Mouse (Mus musculus) retina, postnatal 1 day (tissue): ENCODE results near the gene Atp6v0b.

Source experiments
- DNase-seq: peaks from one replicate; pipeline ENCODE4 v3.0.0-alpha.2; 2012

Gene Atp6v0b

GRCm38 (mm10) chr4:117906196-117906595 is 19.1 kb upstream of the Atp6v0b start:
- DNase-seq = no peak

GRCm38 (mm10) chr4:117904761-117905160 is 17.6 kb upstream of the Atp6v0b start:
- no peak for DNase-seq

DNA sequence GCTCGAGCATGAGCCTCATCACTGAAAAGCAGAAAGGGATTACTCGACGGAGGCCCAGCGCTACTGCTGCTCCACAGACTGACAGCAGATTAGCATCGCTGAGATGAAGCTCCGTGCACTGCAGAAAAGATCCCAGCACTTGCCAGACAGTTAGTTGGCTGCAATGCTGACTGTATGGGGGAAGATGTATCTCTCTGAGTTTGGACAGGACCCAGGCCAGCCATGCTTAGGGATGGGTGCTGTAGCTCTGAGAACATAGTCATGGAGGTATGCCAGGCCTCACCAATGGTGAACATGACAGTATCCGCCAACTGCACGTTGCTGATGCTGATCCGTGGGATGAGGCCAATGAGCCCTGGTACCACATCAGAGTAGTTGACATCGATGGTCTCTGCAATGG is 17.0 kb upstream of the Atp6v0b start:
- DNase-seq = no peak

DNA sequence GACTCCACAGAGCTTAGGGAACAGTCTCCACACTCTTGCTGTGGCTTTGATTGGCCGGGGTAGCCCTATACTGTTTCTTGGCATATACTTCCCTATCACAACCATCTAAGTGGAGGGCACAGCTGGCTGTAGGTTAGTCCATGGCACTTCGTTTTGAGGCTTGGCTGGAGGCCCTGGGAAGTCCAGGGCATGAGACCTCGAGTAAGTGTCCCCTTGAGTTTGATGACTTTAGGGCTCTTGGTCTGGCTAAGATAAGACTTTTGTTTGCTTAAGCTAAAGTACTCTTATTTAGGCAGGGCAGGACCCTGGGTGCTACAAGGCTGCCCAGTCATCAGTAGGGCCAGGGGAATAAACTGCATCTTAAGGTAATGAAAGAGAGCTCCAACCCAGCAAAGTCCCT is 11.0 kb upstream of the Atp6v0b start:
- DNase-seq = no peak

DNA sequence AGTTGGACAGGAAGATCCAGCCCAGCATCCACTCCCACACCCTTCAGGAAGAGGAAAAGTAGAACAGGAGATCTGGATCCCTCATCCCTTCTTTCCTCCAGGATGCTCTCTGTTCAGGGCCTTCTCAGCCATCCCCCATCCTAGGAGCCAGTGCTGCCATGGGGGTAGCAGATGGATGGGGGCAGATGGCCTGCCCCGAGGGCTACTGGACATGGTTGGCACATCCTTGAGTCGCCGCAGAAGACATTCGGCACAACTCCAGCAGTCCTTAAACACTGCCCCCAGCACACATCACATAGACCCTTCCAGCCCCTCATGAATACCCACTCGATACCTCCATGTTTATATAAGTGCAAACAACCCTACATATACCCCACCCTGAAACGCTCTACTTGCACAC is 8.9 kb upstream of the Atp6v0b start:
- DNase-seq = no peak

DNA sequence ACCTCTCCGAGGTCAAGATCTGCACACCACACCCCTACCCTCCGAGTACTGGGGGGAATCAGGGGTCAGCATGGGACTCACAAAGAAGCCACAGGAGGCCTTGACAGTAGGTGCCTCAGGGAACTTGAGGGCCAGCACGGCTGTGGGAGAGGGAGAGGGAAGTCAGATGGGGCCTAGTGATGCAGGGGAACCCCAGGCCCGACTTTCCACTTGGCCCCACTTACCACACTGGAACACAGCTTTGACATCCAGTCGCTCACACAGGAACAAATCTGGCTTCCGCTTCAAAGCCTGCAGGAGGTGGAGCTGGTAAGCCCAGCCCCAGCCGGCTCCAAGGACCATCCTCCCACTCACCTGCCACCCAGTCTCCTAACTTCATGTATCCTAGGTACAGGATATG is 8.2 kb upstream of the Atp6v0b start:
- no peak for DNase-seq

DNA sequence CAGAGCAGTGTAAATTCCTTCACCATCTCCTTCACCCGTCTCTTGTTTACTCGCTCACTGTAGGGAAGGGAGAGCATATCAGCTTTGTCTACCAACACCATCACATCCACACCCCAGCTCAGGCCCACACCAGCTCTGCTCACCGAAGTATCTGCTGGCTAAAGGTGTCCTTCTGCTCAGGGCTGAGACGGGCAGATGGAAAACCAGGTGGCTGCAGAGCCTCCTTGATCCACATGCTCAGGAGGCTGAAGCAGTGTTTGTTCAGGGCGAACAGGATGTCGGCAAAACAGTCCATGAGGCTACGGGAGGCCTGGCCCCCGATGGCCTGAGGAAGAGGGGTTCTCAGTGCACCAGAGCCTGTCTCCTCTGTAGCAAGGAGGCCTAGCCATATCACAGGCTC is 7.5 kb upstream of the Atp6v0b start:
- DNase-seq = no peak

DNA sequence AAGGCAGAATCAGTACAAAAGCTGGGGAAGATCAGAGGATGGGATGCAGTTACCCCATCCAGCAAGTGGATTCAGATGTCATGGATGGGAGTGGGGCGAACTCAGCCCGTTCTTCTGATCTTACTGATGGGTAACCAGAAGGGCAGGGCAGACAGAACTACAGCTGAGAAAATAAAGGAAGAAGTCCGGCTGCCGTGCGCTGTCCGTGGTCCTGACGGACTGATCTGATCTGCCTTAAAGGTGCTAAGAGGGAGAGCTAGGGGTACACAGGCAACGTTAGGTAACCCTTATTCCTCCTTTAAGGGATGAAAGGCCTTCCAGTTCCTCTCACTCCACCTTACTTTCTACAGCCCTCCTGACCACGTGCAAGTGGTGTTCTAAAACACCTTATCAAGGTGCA is 6.2 kb upstream of the Atp6v0b start:
- peak; percentile 32 for DNase-seq

- peak; percentile 96 for DNase-seq
These were observed 4.6 kb upstream of the Atp6v0b start, which contains the start of gene Dph2 for GRCm38 (mm10) chr4:117891738-117892161. TSS of gene Dph2 (minus strand) at chr4:117892032.

- no peak for DNase-seq
These were observed 3.6 kb upstream of the Atp6v0b start for GRCm38 (mm10) chr4:117890750-117891149.

GRCm38 (mm10) chr4:117890031-117890430 is 2.9 kb upstream of the Atp6v0b start:
- DNase-seq = no peak

DNA sequence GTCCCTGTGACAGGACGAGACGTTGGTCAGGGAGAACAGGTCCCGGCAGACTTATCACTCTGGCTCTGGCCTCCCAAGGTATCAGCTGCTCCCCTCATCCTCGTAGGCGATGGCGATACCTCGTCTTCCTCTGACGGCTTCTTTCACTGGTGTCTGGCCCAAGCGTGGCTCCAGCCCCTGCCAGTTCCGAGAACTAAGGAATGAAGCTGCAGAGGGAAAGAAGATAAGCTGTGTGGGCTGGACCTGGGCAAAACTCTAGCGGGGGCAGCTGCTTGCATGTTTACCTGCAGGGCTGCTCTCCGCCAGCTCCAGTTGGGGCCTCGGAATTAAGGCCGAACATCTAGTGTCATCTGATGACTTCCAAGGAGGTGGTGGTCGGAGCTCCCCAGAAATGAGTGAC is 2.3 kb upstream of the Atp6v0b start:
- DNase-seq = no peak

DNA sequence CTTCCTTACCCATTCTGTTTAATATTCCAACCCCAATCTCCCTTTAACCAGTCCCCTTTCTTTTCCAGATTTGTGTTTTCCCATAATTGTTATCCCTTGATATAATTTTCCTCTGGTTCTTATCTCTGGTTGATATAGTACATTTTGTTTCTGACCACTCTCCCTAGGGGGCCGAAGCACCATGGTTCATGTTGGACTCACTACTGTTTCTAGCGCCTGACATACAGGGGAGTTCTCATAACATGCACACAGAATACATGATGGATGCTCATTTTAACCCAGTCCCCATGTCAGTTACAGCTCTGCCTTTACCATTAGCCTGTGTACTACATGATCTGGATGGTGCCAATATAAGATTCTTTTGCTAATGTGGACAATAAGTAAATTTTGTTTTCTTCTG is 787 bp upstream of the Atp6v0b start:
- DNase-seq = no peak

DNA sequence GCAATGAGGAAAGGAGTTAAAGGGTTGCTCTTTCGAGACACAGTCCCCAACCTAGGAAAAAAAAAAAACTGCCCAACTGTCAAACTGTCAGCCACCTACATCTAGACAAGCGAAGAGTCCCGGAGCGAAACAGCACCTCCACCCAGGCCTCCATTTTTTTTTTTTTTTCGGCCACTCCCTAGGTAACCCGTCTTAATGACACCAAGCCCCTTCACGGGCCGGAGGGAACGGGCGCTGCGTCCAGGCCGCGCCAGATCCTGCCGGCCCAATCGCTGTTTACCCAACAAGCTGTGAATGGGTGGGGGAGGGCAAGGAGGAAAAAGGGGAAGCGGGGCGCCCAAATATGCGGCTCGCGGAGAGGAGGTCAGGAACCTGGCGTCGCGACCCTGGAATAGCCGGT is 489 bp downstream of the Atp6v0b start:
- DNase-seq = no peak

GRCm38 (mm10) chr4:117885994-117886393 is 1.1 kb downstream of the Atp6v0b start:
- no peak for DNase-seq

DNA sequence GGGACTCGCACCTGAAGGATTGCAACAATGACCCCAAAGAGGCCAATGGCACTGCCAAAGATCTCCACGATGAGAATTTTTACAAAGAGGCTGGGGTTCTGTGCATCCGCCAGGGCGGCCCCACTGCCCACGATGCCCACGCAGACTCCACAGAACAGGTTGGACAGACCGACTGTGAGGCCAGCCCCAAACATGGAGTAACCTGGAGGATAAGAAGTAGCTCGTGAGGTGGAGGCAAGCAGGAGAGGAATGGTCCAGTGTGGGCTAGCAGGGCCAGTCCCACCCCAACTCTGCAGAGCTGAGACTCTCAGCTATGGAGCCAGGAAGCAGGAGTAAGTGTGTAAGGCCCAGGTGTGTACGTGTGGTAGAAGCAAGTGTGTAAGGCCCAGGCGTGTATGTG is 2.0 kb downstream of the Atp6v0b start:
- DNase-seq = no peak

DNA sequence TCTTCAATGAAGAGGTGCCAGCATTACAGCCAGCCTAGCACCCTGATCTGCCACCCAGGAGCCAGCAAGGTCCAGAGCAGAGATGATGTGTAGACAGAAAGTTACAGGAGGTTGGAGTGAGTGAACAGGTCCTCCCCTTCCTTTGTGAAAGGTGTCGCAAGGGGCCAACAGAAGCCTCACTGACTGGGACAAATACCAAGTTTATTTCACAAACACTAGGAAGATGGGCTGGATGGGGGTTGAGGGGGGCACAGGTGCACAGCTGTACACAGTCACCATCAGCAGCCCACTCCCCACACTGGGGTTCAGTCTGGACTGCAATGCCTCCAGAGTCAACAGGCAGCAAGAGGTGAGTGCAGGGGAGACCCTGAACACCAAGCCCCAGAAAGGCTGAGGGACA is 3.0 kb downstream of the Atp6v0b start:
- DNase-seq = no peak

DNA sequence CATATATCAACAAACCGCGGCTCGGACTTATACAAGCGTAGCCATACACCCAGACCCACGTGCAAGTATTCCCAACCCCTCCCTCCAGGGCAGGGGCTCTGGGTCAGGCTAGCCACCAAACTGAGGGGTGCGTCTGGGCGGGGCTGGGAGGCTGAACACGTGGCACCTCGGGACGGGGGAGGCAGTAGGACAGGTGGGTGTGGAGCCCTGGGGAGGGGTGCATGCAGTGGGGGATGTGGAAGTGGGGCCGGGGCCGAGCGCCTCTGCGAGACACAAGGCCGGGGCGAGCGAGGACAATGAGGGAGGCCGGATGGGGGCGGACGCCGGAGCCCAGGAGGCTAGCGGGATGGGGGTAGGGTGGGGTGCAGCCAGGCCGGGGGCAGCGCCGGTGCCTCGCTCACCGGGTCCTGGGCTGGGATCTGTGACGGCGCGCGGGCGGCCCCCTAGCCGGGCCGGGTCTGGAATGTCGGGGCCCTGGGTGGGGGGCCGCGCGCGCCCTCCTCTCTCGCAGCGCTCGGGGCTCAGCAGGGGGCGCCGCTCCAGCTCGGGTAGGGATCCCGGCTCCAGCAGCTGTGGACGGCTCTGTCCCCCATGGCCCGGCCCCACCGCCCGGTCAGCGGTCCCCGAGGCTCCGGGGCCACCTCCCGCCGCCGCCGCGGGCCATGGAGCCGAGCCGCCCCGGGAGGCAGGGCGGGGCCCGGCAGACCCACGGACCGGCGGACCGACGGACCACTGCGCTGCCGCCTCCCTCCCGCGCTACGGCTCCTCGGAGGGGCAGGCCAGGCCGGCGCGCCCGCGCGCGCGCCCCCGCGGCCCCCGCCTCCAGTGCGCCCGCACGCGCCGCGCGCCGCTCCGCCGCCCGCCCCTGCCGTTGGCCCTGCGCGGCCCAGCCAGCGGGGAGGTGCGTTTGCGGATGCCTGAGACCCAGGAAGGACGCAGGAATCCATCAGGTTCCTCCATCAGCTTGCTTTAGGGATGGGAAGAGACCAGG is 4.1 kb downstream of the Atp6v0b start, which contains the start of gene B4galt2:
Gene B4galt2 (minus strand): TSS at position 787 of the 991 bp plus-strand sequence.
- DNase-seq = peak; percentile 70

- DNase-seq = no peak
These were observed 8.4 kb downstream of the Atp6v0b start for GRCm38 (mm10) chr4:117878703-117879102.

DNA sequence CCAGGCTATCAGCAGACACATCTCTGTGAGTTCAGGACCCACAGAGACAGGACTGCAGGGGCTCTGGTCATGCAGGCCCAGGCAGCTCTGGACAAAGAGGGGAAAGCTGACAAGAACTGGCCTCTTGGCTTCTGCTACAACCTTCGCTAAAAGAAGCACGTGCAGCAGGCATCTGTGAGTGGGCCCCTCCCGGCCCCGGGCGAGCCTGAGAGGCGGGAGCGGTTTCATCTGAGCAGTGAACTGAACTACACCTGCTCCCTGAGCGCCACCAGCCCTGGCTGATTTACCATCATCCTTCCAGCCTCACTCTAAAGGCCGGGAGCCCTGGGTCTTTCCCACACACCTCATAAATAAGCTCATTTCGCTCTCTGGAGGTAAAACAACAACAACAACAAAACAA is 8.8 kb downstream of the Atp6v0b start:
- DNase-seq = no peak

DNA sequence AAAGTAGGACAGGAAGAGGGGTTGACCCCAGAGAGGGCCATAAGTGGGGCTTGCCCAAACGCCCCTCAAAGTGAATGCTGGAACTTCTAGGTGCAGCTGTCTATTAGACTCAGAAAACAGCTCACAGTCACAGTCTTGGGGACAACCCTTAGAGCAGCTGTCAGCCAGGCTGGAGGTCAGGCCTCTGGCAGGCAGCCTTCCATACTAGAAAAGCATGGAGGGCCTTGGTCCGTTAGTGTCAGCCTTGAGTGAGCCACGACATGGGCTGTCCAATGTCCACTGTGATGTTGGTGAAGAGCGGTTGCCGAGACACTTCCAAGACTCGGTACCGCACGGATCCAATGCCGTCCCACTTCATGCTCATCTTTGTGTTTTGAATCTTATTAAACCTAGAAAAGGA is 13.5 kb downstream of the Atp6v0b start:
- no peak for DNase-seq

DNA sequence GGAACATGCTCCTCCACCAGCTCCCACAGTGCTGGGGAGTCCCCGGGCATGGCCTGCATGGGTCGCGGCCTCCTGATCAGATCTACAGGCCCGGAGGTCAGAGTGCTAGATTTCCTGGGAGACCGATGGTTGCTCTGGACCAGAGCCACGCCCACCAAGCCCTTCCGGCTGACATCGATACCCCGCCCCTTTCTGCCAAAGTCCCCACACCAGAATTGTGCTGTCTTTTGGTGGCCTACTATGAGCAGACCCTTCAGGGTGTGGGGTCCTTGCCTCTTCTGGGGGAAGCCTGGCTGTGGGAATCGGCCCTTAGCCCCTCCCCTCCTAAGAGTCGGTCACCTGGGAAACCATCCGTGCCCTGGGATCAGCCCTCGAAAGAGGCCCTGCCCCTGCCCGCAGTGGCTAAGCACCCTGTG is 14.7 kb downstream of the Atp6v0b start, which contains the start of gene Ccdc24:
Gene Ccdc24 (minus strand): TSS at position 87 of the 416 bp plus-strand sequence.
- DNase-seq = peak; percentile 56

GRCm38 (mm10) chr4:117871787-117872186 is 15.3 kb downstream of the Atp6v0b start:
- no peak for DNase-seq

GRCm38 (mm10) chr4:117870437-117870836 is 16.7 kb downstream of the Atp6v0b start:
- DNase-seq = no peak
